Mouse (Mus musculus) CH12.LX (cell line): ENCODE measurements around the gene Hcfc2.

Source experiments
- CHD1 ChIP-seq: IDR thresholded peaks from 2 replicates; pipeline ENCODE4 v1.6.1; 2012; ENCODE audit warnings: low read depth, low read length, improper control_type of control experiment, inconsistent platforms
- CTCF ChIP-seq, 2 experiments: IDR thresholded peaks in 1 of 2; conservative IDR thresholded peaks in 1 of 2; 2 replicates each; pipeline ENCODE4 v1.5.1; 2011 to 2012; ENCODE audit warnings: low read depth in 2 of 2, low read length in 2 of 2, improper control_type of control experiment in 1 of 2, inconsistent platforms in 1 of 2, mild to moderate bottlenecking in 1 of 2, moderate library complexity in 1 of 2
- E2F4 ChIP-seq: IDR thresholded peaks from 2 replicates; pipeline ENCODE4 v1.6.1; 2011; ENCODE audit warnings: low read depth, low read length, improper control_type of control experiment; ENCODE audit not compliant: insufficient replicate concordance
- EP300 ChIP-seq: IDR thresholded peaks from 2 replicates; pipeline ENCODE4 v1.6.1; 2011; ENCODE audit warnings: low read length, improper control_type of control experiment
- HCFC1 ChIP-seq: IDR thresholded peaks from 2 replicates; pipeline ENCODE4 v1.6.1; 2012; ENCODE audit warnings: low read depth, mild to moderate bottlenecking, inconsistent platforms, low read length, improper control_type of control experiment
- JUND ChIP-seq: conservative IDR thresholded peaks from 2 replicates; pipeline ENCODE4 v1.6.1; 2011; ENCODE audit warnings: low read depth, low read length, improper control_type of control experiment
- MAX ChIP-seq: IDR thresholded peaks from 2 replicates; pipeline ENCODE4 v1.6.1; 2011; ENCODE audit warnings: low read length, improper control_type of control experiment
- TCF12 ChIP-seq: IDR thresholded peaks from 2 replicates; pipeline ENCODE4 v1.6.1; 2014; ENCODE audit warnings: low read depth, mild to moderate bottlenecking, inconsistent platforms, low read length, improper control_type of control experiment

GRCm38 (mm10) chr10:82770713-82771112 is 74.8 kb downstream of the Hcfc2 start:
- TF ChIP-seq HCFC1 (no peak), CHD1 (no peak), MAX (no peak), E2F4 (no peak), CTCF (conservative IDR thresholded peaks at IDR 0.05 in 1 of 2, IDR thresholded peaks at IDR 0.05 in 1 of 2; ENCODE audit: low read depth in 2 of 2, low read length in 2 of 2) (no peak), EP300 (no peak), TCF12 (no peak), JUND (no peak)
